Mouse (Mus musculus): Measurements from ENCODE around the gene Phip.

- TF ChIP-seq CTCF (IDR thresholded peaks at IDR 0.05; ENCODE audit: insufficient read depth, low read depth, low read length) (no peak), POLR2A (IDR thresholded peaks at IDR 0.05; ENCODE audit: insufficient read depth, low read depth, low read length) (no peak)
Measured at GRCm38 (mm10) chr9:82860805-82861204, 114.5 kb downstream of the Phip start.

Data from olfactory bulb, adult 2 months (tissue).